Mouse (Mus musculus) G1E (cell line): ENCODE data around the gene Pik3r2.

Experiments
- CTCF ChIP-seq: IDR thresholded peaks from 2 replicates; pipeline ENCODE4 v1.5.1; 2012; ENCODE audit warnings: low read depth, low read length, inconsistent platforms, mixed read lengths
- GATA1 ChIP-seq: IDR thresholded peaks from 2 replicates; pipeline ENCODE4 v1.6.1; 2012; ENCODE audit warnings: borderline replicate concordance, low read length, inconsistent platforms, mixed read lengths
- GATA2 ChIP-seq: IDR thresholded peaks from 2 replicates; pipeline ENCODE4 v1.6.1; 2012; ENCODE audit warnings: low read depth, low read length, inconsistent platforms, borderline replicate concordance
- TAL1 ChIP-seq: conservative IDR thresholded peaks from 2 replicates; pipeline ENCODE4 v1.6.1; 2012; ENCODE audit warnings: low read depth, low read length, inconsistent platforms, mixed read lengths

- TF ChIP-seq CTCF (no peak), GATA1 (no peak), TAL1 (no peak), GATA2 (no peak)
Measured at GRCm38 (mm10) chr8:70812055-70812454, 35.5 kb upstream of the Pik3r2 start.
